Comparison of ENCODE assay signal across 8 mouse cellular contexts in the genomic region with DNA sequence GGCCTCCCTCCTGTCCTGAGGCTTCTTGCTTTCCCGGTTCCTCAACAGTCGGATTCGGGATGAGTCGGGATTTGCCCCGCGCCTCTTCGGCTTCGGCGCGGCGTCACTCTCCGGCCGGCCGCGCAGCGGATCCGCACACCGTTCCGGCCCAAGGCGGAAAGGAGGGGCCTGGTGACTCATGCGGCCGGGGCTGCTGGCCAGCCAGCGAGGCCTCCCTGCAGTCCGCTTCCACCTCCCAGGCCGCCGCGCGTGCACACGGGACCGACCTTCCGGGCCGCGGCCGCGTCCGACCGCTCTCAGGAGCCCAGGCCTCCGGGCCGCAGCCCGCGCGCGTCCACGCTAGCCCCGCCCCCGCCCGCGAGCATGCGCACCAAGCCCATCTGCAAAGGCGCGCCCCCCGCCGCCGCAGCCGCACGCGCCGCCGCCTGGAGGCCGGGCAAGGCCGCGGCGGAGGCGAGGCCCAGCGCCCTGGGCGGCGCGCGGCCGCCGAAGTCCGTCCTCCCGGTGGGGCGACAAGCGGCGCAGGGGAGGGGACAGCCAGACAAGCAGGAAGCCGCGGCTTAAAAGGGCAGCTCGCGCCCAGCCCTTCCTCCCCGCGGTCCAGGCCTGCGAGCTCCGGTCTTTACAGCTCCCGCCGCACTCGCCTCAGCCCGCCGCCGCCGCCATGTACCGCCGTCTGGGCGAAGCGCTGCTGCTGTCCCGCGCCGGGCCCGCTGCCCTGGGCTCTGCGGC. TPM values are rescaled to one million over a fixed set of nuclear protein-coding genes. Genes with fewer than 3 reads are reported as not detected.
DNase-seq lines count a peak whose midpoint lies in the region; ATAC-seq and TF ChIP-seq lines count a peak whose summit lies in the region.

A gene (minus strand): TSS at position 260 of the 732 bp plus-strand sequence.
A gene (plus strand): TSS at position 494 of the 732 bp plus-strand sequence.

- no peaks in the 10 kb centered on the region for H3K4me1 ChIP-seq in ES-Bruce4 (ENCODE audit: control insufficient read depth, insufficient read depth, low read length)
- H3K4me1 ChIP-seq in forebrain, embryonic 15.5 days: peaks cover 33% of the 10 kb centered on the region
- H3K4me1 ChIP-seq in lung, adult 2 months (ENCODE audit: control insufficient read depth, insufficient read depth, low read length): peaks cover 12% of the 10 kb centered on the region

- H3K9ac ChIP-seq in ES-Bruce4 (ENCODE audit: low read depth, poor library complexity, severe bottlenecking): peak within 1 kb of the TSS; percentile 90
- H3K9ac ChIP-seq in forebrain, embryonic 15.5 days (replicated peaks): peak within 1 kb of the TSS; percentile 86

- peak; percentile 55 for TF ChIP-seq POLR2A in ES-Bruce4 (IDR thresholded peaks at IDR 0.05; ENCODE audit: insufficient read depth, low read length)
- peak; percentile 88 for TF ChIP-seq POLR2A in lung, adult 2 months (IDR thresholded peaks at IDR 0.05; ENCODE audit: borderline replicate concordance, extremely low read depth, low read depth, low read length)

- peak; percentile 95 for ATAC-seq in forebrain, embryonic 15.5 days (replicated peaks)
- ATAC-seq in neutrophil, adult 5-6 weeks (ENCODE audit: extremely low read depth, insufficient number of reproducible peaks, low FRiP score, poor library complexity, severe bottlenecking): peak; percentile 84

- H3K27ac ChIP-seq in ES-Bruce4 (ENCODE audit: insufficient read depth, low read length): peak within 1 kb of the TSS; percentile 95
- peak within 1 kb of the TSS; percentile 91 for H3K27ac ChIP-seq in forebrain, embryonic 15.5 days (replicated peaks)

- H3K9me3 ChIP-seq in ES-Bruce4 (replicated peaks; ENCODE audit: control insufficient read depth, insufficient read depth, low read length, poor library complexity, severe bottlenecking): no peaks in the 10 kb centered on the region
- no peaks in the 10 kb centered on the region for H3K9me3 ChIP-seq in forebrain, embryonic 15.5 days

- under 1% methylated on average over 95 of the region's 100 CpGs for WGBS in forebrain, embryonic 15.5 days
- WGBS in lung, adult 2 months: under 1% methylated on average over 76 of the region's 100 CpGs

- H3K4me2 ChIP-seq in forebrain, embryonic 15.5 days (replicated peaks): peak within 1 kb of the TSS; percentile 51

- no peak for TF ChIP-seq CTCF in ES-Bruce4 (IDR thresholded peaks at IDR 0.05; ENCODE audit: low read depth, low read length)
- no peak for TF ChIP-seq CTCF in lung, adult 2 months (IDR thresholded peaks at IDR 0.05; ENCODE audit: insufficient read depth, low read length)

- DNase-seq in cerebellum, adult 11 months: peak; percentile 96
- peak; percentile 96 for DNase-seq in heart, postnatal 25 days (ENCODE audit: low spot score)
- peak; percentile 87 to 94 for DNase-seq in layer of hippocampus, adult 18-20 months (ENCODE audit: low spot score in 2 of 2)
- peak; percentile 91 for DNase-seq in lung, adult 2 months
- DNase-seq in thymus, adult 18-20 months: peak; percentile 80 to 82

- peaks cover 16% of the 10 kb centered on the region for H3K36me3 ChIP-seq in ES-Bruce4 (ENCODE audit: control insufficient read depth, insufficient read depth, low read length, poor library complexity, severe bottlenecking)
- H3K36me3 ChIP-seq in forebrain, embryonic 15.5 days: no peaks in the 10 kb centered on the region

- peak within 1 kb of the TSS; percentile 83 for H3K4me3 ChIP-seq in ES-Bruce4 (ENCODE audit: low read depth, low read length)
- peak within 1 kb of the TSS; percentile 78 for H3K4me3 ChIP-seq in forebrain, embryonic 15.5 days
- H3K4me3 ChIP-seq in lung, adult 2 months (replicated peaks; ENCODE audit: extremely low read depth, low read depth, low read length): peak within 1 kb of the TSS; percentile 91

- no peaks in the 10 kb centered on the region for H3K27me3 ChIP-seq in ES-Bruce4 (ENCODE audit: control insufficient read depth, insufficient read depth, low read length, poor library complexity, severe bottlenecking)
- H3K27me3 ChIP-seq in forebrain, embryonic 15.5 days: no peaks in the 10 kb centered on the region

- no peak for TF ChIP-seq EP300 in ES-Bruce4 (IDR thresholded peaks at IDR 0.05; ENCODE audit: insufficient read depth, low read depth, low read length)

- intact Hi-C loops in heart, postnatal 25 days (cut with DNase I): loop anchor here (5.0 to 10.0 kb wide), 3 partner anchors 38 to 194 kb away; a partner anchor contains a TSS

RNA-seq across cellular contexts. Expression of the first gene that starts in this region (rescaled TPM):
- 26.7 and 32.5 TPM in 2 replicates for polyA plus RNA-seq in ES-Bruce4 (2011; ENCODE audit: insufficient read depth, insufficient read length, low read depth, missing spikeins)
- polyA plus RNA-seq in forebrain, embryonic 15.5 days (2015; fragmentation: Nextera tagmentation; extraction: Ambion mirVana): 7.6 and 8.0 TPM in 2 replicates
- 1 to 10 TPM; 8.3 to 8.4 TPM for total RNA-seq in heart, postnatal 25 days (2021)
- total RNA-seq in layer of hippocampus, adult 18-20 months (2021): 10 to 100 TPM; 12.2 to 13.4 TPM
- 2.4 and 2.7 TPM in 2 replicates for polyA plus RNA-seq in lung, adult 2 months (2012; rRNA removed)
- total RNA-seq in neutrophil, adult 5-6 weeks (2017): 29.7 TPM in 2 replicates

RNA-seq across cellular contexts. Expression of the second gene that starts in this region (rescaled TPM):
- 285 and 305 TPM in 2 replicates for polyA plus RNA-seq in ES-Bruce4 (2011; ENCODE audit: insufficient read depth, insufficient read length, low read depth, missing spikeins)
- polyA plus RNA-seq in forebrain, embryonic 15.5 days (2015; fragmentation: Nextera tagmentation; extraction: Ambion mirVana): 93.2 and 100 TPM in 2 replicates
- total RNA-seq in heart, postnatal 25 days (2021): 100 to 1,000 TPM; 126 to 142 TPM
- total RNA-seq in layer of hippocampus, adult 18-20 months (2021): 100 to 1,000 TPM; 279 to 296 TPM
- polyA plus RNA-seq in lung, adult 2 months (2012; rRNA removed): 63.6 and 83.7 TPM in 2 replicates
- 225 and 241 TPM in 2 replicates for total RNA-seq in neutrophil, adult 5-6 weeks (2017)

Comparison
In these comparisons a context has a peak if more than half of its experiments do, and no peak if none do; other contexts are left out.
1. Peak in every context shown above with its lines: DNase-seq, ATAC-seq, H3K4me3 ChIP-seq and H3K27ac ChIP-seq.